Mouse (Mus musculus) cerebellum, postnatal 4 days (tissue): ENCODE data around the gene Spata7.
"Not testable (repeated sequence)": the region's sequence is repeated elsewhere in the genome, so short reads cannot be mapped to it uniquely, and the experiment has no call there.

Source experiments
- DNase-seq, 2 experiments: peaks; one replicate each; pipeline ENCODE4 v3.0.0; 2022; ENCODE audit warnings: low spot score in 2 of 2, mixed read lengths in 1 of 2

The Spata7 gene

GRCm38 (mm10) chr12:98627392-98628259, at the start of gene Spata7:
Gene Spata7 (plus strand): TSS chr12:98628157.
- peak; percentile 60 to 86 for DNase-seq

- no peak for DNase-seq
These were observed 42.7 kb upstream of the Spata7 start for GRCm38 (mm10) chr12:98585302-98585701.

- DNase-seq: no peak
These were observed 39.4 kb upstream of the Spata7 start for GRCm38 (mm10) chr12:98588573-98588972.

- DNase-seq: no peak
These were observed 36.9 kb upstream of the Spata7 start for GRCm38 (mm10) chr12:98591016-98591415.

- DNase-seq: no peak
These were observed 27.1 kb upstream of the Spata7 start for GRCm38 (mm10) chr12:98600861-98601260.

GRCm38 (mm10) chr12:98602114-98602513, 25.8 kb upstream of the Spata7 start:
- no peak for DNase-seq

GRCm38 (mm10) chr12:98605264-98605663, 22.7 kb upstream of the Spata7 start:
- no peak for DNase-seq

- DNase-seq: no peak
These were observed 21.2 kb upstream of the Spata7 start for GRCm38 (mm10) chr12:98606595-98607290.

GRCm38 (mm10) chr12:98610341-98610740, 17.6 kb upstream of the Spata7 start:
- DNase-seq: no peak

GRCm38 (mm10) chr12:98614910-98615508, 12.9 kb upstream of the Spata7 start:
- DNase-seq: no peak

GRCm38 (mm10) chr12:98615746-98616145, 12.2 kb upstream of the Spata7 start:
- DNase-seq: no peak

GRCm38 (mm10) chr12:98619496-98619895, 8.5 kb upstream of the Spata7 start:
- no peak for DNase-seq

GRCm38 (mm10) chr12:98620922-98621321, 7.0 kb upstream of the Spata7 start:
- not testable (repeated sequence) for DNase-seq

GRCm38 (mm10) chr12:98623266-98623665, 4.7 kb upstream of the Spata7 start:
- not testable (repeated sequence) for DNase-seq

- no peak for DNase-seq
These were observed 458 bp downstream of the Spata7 start for GRCm38 (mm10) chr12:98628260-98628970.

GRCm38 (mm10) chr12:98644852-98645251, 16.9 kb downstream of the Spata7 start:
- DNase-seq: no peak

- no peak for DNase-seq
These were observed 28.9 kb downstream of the Spata7 start for GRCm38 (mm10) chr12:98656873-98657272.

- DNase-seq: no peak
These were observed 34.7 kb downstream of the Spata7 start for GRCm38 (mm10) chr12:98662617-98663016.

- DNase-seq: no peak
These were observed 40.3 kb downstream of the Spata7 start for GRCm38 (mm10) chr12:98668132-98668814.

GRCm38 (mm10) chr12:98669086-98669485, 41.1 kb downstream of the Spata7 start:
- no peak for DNase-seq

- no peak for DNase-seq
These were observed 41.9 kb downstream of the Spata7 start for GRCm38 (mm10) chr12:98669864-98670263.
